Mouse (Mus musculus): ENCODE data around the gene Bbc3. TPM values are rescaled to one million over a fixed set of nuclear protein-coding genes. Genes with fewer than 3 reads are reported as not detected.

Gene Bbc3
- total RNA-seq, 1 experiment = 21.9 TPM

DNA sequence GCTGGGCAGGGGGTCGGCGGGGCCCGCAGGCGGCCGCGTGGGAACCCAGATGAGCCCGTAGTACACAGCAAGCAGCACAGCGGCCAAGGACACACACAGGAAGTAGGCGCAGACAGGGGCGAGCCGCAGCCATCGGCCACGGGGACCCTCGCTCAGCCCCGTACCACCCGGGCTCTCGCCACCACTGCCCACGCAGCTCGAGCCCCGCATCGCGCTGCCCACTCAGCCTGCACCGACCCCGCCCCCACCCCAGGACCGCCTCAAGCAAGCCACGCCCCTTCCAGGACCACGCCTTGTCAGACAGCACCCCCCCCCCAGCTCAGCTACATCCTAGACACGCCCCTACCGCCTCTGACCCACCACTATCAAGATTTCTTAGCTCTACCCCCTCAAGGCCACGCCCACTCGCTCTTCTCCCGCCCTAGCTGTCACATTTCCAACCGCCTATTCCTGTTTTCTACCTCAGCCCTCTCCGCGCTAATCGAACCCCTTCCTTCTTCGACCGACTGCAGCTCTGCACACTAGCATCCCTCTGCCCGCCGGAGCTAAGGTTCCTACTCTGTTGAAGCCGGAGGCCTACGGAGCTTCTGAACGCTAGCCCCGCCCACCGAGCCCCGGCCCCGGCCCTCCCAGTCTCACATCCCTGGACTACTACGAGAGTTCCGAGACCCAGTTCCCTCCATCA, 35.0 kb upstream of the Bbc3 start, which contains the start of gene Inafm1:
Gene Inafm1 (minus strand): TSS at position 537 of the 685 bp plus-strand sequence.
- Histone ChIP-seq H3K27ac (ENCODE audit: insufficient read depth, low read depth, low read length, poor library complexity, severe bottlenecking) (peak within 1 kb of the TSS; percentile 71), H3K4me1 (ENCODE audit: control insufficient read depth in 2 of 2, insufficient read depth in 2 of 2, low read length in 2 of 2, poor library complexity in 1 of 2) (peaks cover 0 to 4% of the 10 kb centered on the region in 2 experiments; a peak in 1 of 4 replicates), H3K9ac (ENCODE audit: insufficient read depth, low read depth, low read length, poor library complexity, severe bottlenecking) (peak within 1 kb of the TSS; percentile 76), H3K4me3 (ENCODE audit: insufficient read depth in 1 of 2, low read depth in 1 of 2, low read length in 2 of 2, poor library complexity in 1 of 2, severe bottlenecking in 1 of 2) (peak within 1 kb of the TSS; percentile 82 to 89), H3K36me3 (ENCODE audit: control insufficient read depth, insufficient read depth, low read length, poor library complexity, severe bottlenecking) (peaks cover 20% of the 10 kb centered on the region), H3K9me3 (ENCODE audit: control insufficient read depth, insufficient read depth, low read depth, low read length) (no peaks in the 10 kb centered on the region)
- in situ Hi-C loops (cut with MboI; ENCODE audit: low sequenced_read_pairs in 2 of 2, unreplicated experiment in 2 of 2) = loop anchor here in 1 of 2 experiments (25.0 kb wide), 1 partner anchor 311 kb away; the partner anchor contains the start of gene Ehd2
- TF ChIP-seq CHD2 (IDR thresholded peaks at IDR 0.05; ENCODE audit: low read depth, low read length) = no peak
- no peak for TF ChIP-seq ZNF384 (IDR thresholded peaks at IDR 0.05; ENCODE audit: low read depth, low read length)
- TF ChIP-seq MAFK (IDR thresholded peaks at IDR 0.05; ENCODE audit: insufficient read depth, low read depth, low read length) = no peak
- TF ChIP-seq HCFC1 (IDR thresholded peaks at IDR 0.05; ENCODE audit: borderline replicate concordance, insufficient read depth, low read length) = peak; percentile 9; the same call in 1 of the 2 replicates
- DNase-seq (ENCODE audit: low read depth, low spot score) = peak; percentile 90

DNA sequence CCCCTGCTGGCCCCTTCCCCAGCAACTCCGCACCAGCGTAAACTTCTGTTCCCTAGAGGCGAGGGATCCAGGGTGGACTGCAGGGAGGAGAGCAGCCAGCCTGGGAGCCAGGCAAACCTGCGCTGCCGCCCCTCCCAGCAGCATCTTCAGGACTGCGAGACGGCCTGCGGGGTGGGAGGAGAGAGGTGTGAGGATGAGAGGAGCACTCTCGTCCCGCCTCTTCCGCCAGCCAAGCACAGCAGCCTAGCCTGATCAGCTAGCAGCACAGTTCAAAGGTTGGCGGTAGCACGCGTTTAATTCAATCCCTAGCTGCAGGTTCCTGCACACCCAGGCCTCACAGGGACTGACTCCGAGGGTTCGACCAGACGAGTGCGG, 34.4 kb upstream of the Bbc3 start:
- Histone ChIP-seq H3K9ac (ENCODE audit: insufficient read depth, low read depth, low read length, poor library complexity, severe bottlenecking) (peak overlapping the region; percentile 76), H3K27ac (ENCODE audit: insufficient read depth, low read depth, low read length, poor library complexity, severe bottlenecking) (peak overlapping the region; percentile 71), H3K4me3 (ENCODE audit: insufficient read depth in 1 of 2, low read depth in 1 of 2, low read length in 2 of 2, poor library complexity in 1 of 2, severe bottlenecking in 1 of 2) (peak overlapping the region; percentile 82 to 89), H3K36me3 (ENCODE audit: control insufficient read depth, insufficient read depth, low read length, poor library complexity, severe bottlenecking) (peaks cover 22% of the 10 kb centered on the region), H3K4me1 (ENCODE audit: control insufficient read depth in 2 of 2, insufficient read depth in 2 of 2, low read length in 2 of 2, poor library complexity in 1 of 2) (peaks cover 0 to 4% of the 10 kb centered on the region in 2 experiments; a peak in 1 of 4 replicates), H3K9me3 (ENCODE audit: control insufficient read depth, insufficient read depth, low read depth, low read length) (no peaks in the 10 kb centered on the region)
- peak; percentile 73 for DNase-seq (ENCODE audit: low read depth, low spot score)
- in situ Hi-C loops (cut with MboI; ENCODE audit: low sequenced_read_pairs in 2 of 2, unreplicated experiment in 2 of 2) = loop anchor here in 1 of 2 experiments (25.0 kb wide), 1 partner anchor 311 kb away; the partner anchor contains the start of gene Ehd2
- TF ChIP-seq HCFC1 (IDR thresholded peaks at IDR 0.05; ENCODE audit: borderline replicate concordance, insufficient read depth, low read length) (0 out of 2 replicates have a peak, but pooled peaks have one; percentile 12), CHD2 (IDR thresholded peaks at IDR 0.05; ENCODE audit: low read depth, low read length) (no peak)

- TF ChIP-seq MAFK (IDR thresholded peaks at IDR 0.05; ENCODE audit: insufficient read depth, low read depth, low read length) (no peak), CHD2 (IDR thresholded peaks at IDR 0.05; ENCODE audit: low read depth, low read length) (no peak)
- H3K9ac ChIP-seq (ENCODE audit: insufficient read depth, low read depth, low read length, poor library complexity, severe bottlenecking) = 0 out of 2 replicates have a peak overlapping the region, but pooled peaks have one; percentile 9
- H3K27ac ChIP-seq (ENCODE audit: insufficient read depth, low read depth, low read length, poor library complexity, severe bottlenecking) = no peak overlapping the region
- H3K4me3 ChIP-seq (ENCODE audit: insufficient read depth in 1 of 2, low read depth in 1 of 2, low read length in 2 of 2, poor library complexity in 1 of 2, severe bottlenecking in 1 of 2) = no peak overlapping the region; a peak in 1 of 4 replicates
- in situ Hi-C loops (cut with MboI; ENCODE audit: low sequenced_read_pairs in 2 of 2, unreplicated experiment in 2 of 2) = loop anchor here in 1 of 2 experiments (25.0 kb wide), 1 partner anchor 313 kb away; the partner anchor contains the start of gene Ehd2
- DNase-seq (ENCODE audit: low read depth, low spot score) = no peak
- H3K4me1 ChIP-seq (ENCODE audit: control insufficient read depth in 2 of 2, insufficient read depth in 2 of 2, low read length in 2 of 2, poor library complexity in 1 of 2) = peaks cover 0 to 4% of the 10 kb centered on the region in 2 experiments; a peak in 1 of 4 replicates
- H3K9me3 ChIP-seq (ENCODE audit: control insufficient read depth, insufficient read depth, low read depth, low read length) = no peaks in the 10 kb centered on the region
- peaks cover 22% of the 10 kb centered on the region for H3K36me3 ChIP-seq (ENCODE audit: control insufficient read depth, insufficient read depth, low read length, poor library complexity, severe bottlenecking)
Measured at GRCm38 (mm10) chr7:16274922-16275890, 33.0 kb upstream of the Bbc3 start.

- TF ChIP-seq CHD2 (IDR thresholded peaks at IDR 0.05; ENCODE audit: low read depth, low read length) (no peak), MAFK (IDR thresholded peaks at IDR 0.05; ENCODE audit: insufficient read depth, low read depth, low read length) (no peak), HCFC1 (IDR thresholded peaks at IDR 0.05; ENCODE audit: borderline replicate concordance, insufficient read depth, low read length) (no peak), ZNF384 (IDR thresholded peaks at IDR 0.05; ENCODE audit: low read depth, low read length) (no peak), ZC3H11A (IDR thresholded peaks at IDR 0.05; ENCODE audit: borderline replicate concordance, low read depth, low read length) (no peak)
- peak overlapping the region in 1 of 2 experiments; percentile 27; a peak in 1 of 4 replicates for H3K4me3 ChIP-seq (ENCODE audit: insufficient read depth in 1 of 2, low read depth in 1 of 2, low read length in 2 of 2, poor library complexity in 1 of 2, severe bottlenecking in 1 of 2)
- in situ Hi-C loops (cut with MboI; ENCODE audit: low sequenced_read_pairs in 2 of 2, unreplicated experiment in 2 of 2) = no loop called here
- peaks cover 0 to 6% of the 10 kb centered on the region in 2 experiments; a peak in 2 of 4 replicates for H3K4me1 ChIP-seq (ENCODE audit: control insufficient read depth in 2 of 2, insufficient read depth in 2 of 2, low read length in 2 of 2, poor library complexity in 1 of 2)
- H3K9ac ChIP-seq (ENCODE audit: insufficient read depth, low read depth, low read length, poor library complexity, severe bottlenecking) = 0 out of 2 replicates have a peak overlapping the region, but pooled peaks have one; percentile 49
- H3K27ac ChIP-seq (ENCODE audit: insufficient read depth, low read depth, low read length, poor library complexity, severe bottlenecking) = no peak overlapping the region
- H3K9me3 ChIP-seq (ENCODE audit: control insufficient read depth, insufficient read depth, low read depth, low read length) = no peaks in the 10 kb centered on the region
- peaks cover 34% of the 10 kb centered on the region for H3K36me3 ChIP-seq (ENCODE audit: control insufficient read depth, insufficient read depth, low read length, poor library complexity, severe bottlenecking)
- DNase-seq (ENCODE audit: low read depth, low spot score) = no peak
Measured at GRCm38 (mm10) chr7:16280721-16281120, 27.5 kb upstream of the Bbc3 start.

Measured in ES-E14 (cell line).